Mouse (Mus musculus) heart, embryonic 14.5 days (tissue): Measurements from ENCODE around the gene 2410002F23Rik. TPM values are rescaled to one million over a fixed set of nuclear protein-coding genes. Genes with fewer than 3 reads are reported as not detected.

Experiments used
- ATAC-seq: fragments of 200-750 bp; cut with Nextera tagmentation; 2 replicates; pipeline ENCODE4 v1.8.0; 2017; ENCODE audit warnings: low read depth, moderate TSS enrichment; ENCODE audit not compliant: insufficient number of reproducible peaks, insufficient read depth, low FRiP score
- H3K27ac ChIP-seq, 2 experiments: fragments of 200-500 bp in 1 of 2; fragments of 300-500 bp in 1 of 2; sonication (generic) in 1 of 2; replicated peaks in 1 of 2; 2 replicates each; pipeline ENCODE4 v1.5.1; 2012 to 2014; ENCODE audit warnings: low read depth in 2 of 2, low read length in 2 of 2, control low read depth in 1 of 2, mild to moderate bottlenecking in 1 of 2, mixed read lengths in 1 of 2; ENCODE audit not compliant: control insufficient read depth in 1 of 2, insufficient read depth in 1 of 2
- H3K27me3 ChIP-seq: fragments of 300-500 bp; sonication (generic); 2 replicates; pipeline ENCODE4 v1.6.1; 2014; ENCODE audit warnings: mild to moderate bottlenecking, low read length, control low read depth; ENCODE audit not compliant: control insufficient read depth, insufficient read depth
- H3K36me3 ChIP-seq: fragments of 300-500 bp; sonication (generic); 2 replicates; pipeline ENCODE4 v1.6.1; 2014; ENCODE audit warnings: mild to moderate bottlenecking, control low read depth, low read length, mixed read lengths; ENCODE audit not compliant: control insufficient read depth, insufficient read depth
- H3K4me1 ChIP-seq, 2 experiments: fragments of 200-500 bp in 1 of 2; fragments of 300-500 bp in 1 of 2; sonication (generic) in 1 of 2; 2 replicates each; pipeline ENCODE4 v1.6.1; 2012 to 2014; ENCODE audit warnings: low read length in 2 of 2, control low read depth in 1 of 2, mixed read lengths in 1 of 2; ENCODE audit not compliant: control insufficient read depth in 2 of 2, insufficient read depth in 2 of 2
- H3K4me2 ChIP-seq: fragments of 300-500 bp; sonication (generic); 2 replicates; pipeline ENCODE4 v1.6.1; 2014; ENCODE audit warnings: mild to moderate bottlenecking, low read length
- H3K4me3 ChIP-seq, 2 experiments: fragments of 200-500 bp in 1 of 2; fragments of 300-500 bp in 1 of 2; sonication (generic) in 1 of 2; 2 replicates each; pipeline ENCODE4 v1.5.1; 2012 to 2014; ENCODE audit warnings: low read length in 2 of 2, mild to moderate bottlenecking in 2 of 2, control low read depth in 1 of 2, low read depth in 1 of 2, moderate library complexity in 1 of 2; ENCODE audit not compliant: control insufficient read depth in 1 of 2, insufficient read depth in 1 of 2
- H3K9ac ChIP-seq: fragments of 300-500 bp; sonication (generic); 2 replicates; pipeline ENCODE4 v1.6.1; 2014; ENCODE audit warnings: mild to moderate bottlenecking, low read length
- H3K9me3 ChIP-seq: fragments of 300-500 bp; sonication (generic); 2 replicates; pipeline ENCODE4 v1.6.1; 2016; ENCODE audit warnings: low read length, control low read depth; ENCODE audit not compliant: control insufficient read depth
- WGBS: fragments of 180-500 bp; shearing (Covaris S2); extraction: QIAGEN DNeasy Blood & Tissue Kit; methylation state at CpG from one replicate; pipeline ENCODE4 v1.1.7; 2014; 5-methylcytosine and 5-hydroxymethylcytosine counted together
- polyA plus RNA-seq: library from polyadenylated mRNA; unstranded; fragments of >200 nt; fragmentation: Nextera tagmentation; extraction: Ambion mirVana; gene quantifications from 2 replicates; pipeline ENCODE4 v1.2.1, GENCODE M21; 2014

Gene 2410002F23Rik
- polyA plus RNA-seq, 1 experiment from 2014 or later, result 62.7 TPM

GRCm38 (mm10) chr7:44262791-44263643, 16.5 kb downstream of the 2410002F23Rik start:
- Histone ChIP-seq H3K9me3 (no peaks in the 10 kb centered on the region), H3K4me2 (peak overlapping the region; percentile 33; the same call in 1 of the 2 replicates), H3K27me3 (peaks cover 26% of the 10 kb centered on the region), H3K4me3 (no peak overlapping the region), H3K36me3 (no peaks in the 10 kb centered on the region), H3K4me1 (peaks cover 0 to 4% of the 10 kb centered on the region in 2 experiments; a peak in 1 of 4 replicates), H3K27ac (no peak overlapping the region), H3K9ac (no peak overlapping the region)
- no peak for ATAC-seq
- WGBS, result 4% methylated on average over 34 of the region's 34 CpGs

GRCm38 (mm10) chr7:44268117-44268516, 21.6 kb downstream of the 2410002F23Rik start:
- H3K27me3 ChIP-seq, result peaks cover 25% of the 10 kb centered on the region
- no peaks in the 10 kb centered on the region for H3K36me3 ChIP-seq
- no peaks in the 10 kb centered on the region for H3K9me3 ChIP-seq
- H3K27ac ChIP-seq, result no peak overlapping the region
- WGBS, result 71% methylated on average over 11 of the region's 11 CpGs
- no peak overlapping the region for H3K4me3 ChIP-seq
- no peak overlapping the region for H3K4me2 ChIP-seq
- H3K4me1 ChIP-seq, result peaks cover 0 to 1% of the 10 kb centered on the region in 2 experiments; a peak in 1 of 4 replicates
- H3K9ac ChIP-seq, result no peak overlapping the region
- no peak for ATAC-seq

GRCm38 (mm10) chr7:44269397-44269796, 22.9 kb downstream of the 2410002F23Rik start:
- Histone ChIP-seq H3K4me2 (no peak overlapping the region), H3K4me1 (no peaks in the 10 kb centered on the region), H3K36me3 (no peaks in the 10 kb centered on the region), H3K27me3 (peaks cover 25% of the 10 kb centered on the region), H3K9me3 (no peaks in the 10 kb centered on the region), H3K4me3 (no peak overlapping the region), H3K9ac (no peak overlapping the region), H3K27ac (no peak overlapping the region)
- WGBS, result 78% methylated on average over 2 of the region's 2 CpGs
- ATAC-seq, result no peak

- Histone ChIP-seq H3K9ac (no peak overlapping the region), H3K27me3 (peaks cover 33% of the 10 kb centered on the region)
Observed at GRCm38 (mm10) chr7:44271309-44271708, 24.8 kb downstream of the 2410002F23Rik start.

GRCm38 (mm10) chr7:44272546-44272945, 26.0 kb downstream of the 2410002F23Rik start:
- Histone ChIP-seq H3K9me3 (no peaks in the 10 kb centered on the region), H3K4me1 (no peaks in the 10 kb centered on the region), H3K27ac (no peak overlapping the region), H3K4me2 (no peak overlapping the region), H3K4me3 (no peak overlapping the region), H3K36me3 (no peaks in the 10 kb centered on the region), H3K9ac (no peak overlapping the region), H3K27me3 (peaks cover 30% of the 10 kb centered on the region)
- WGBS, result 84% methylated on average over 7 of the region's 7 CpGs
- ATAC-seq, result no peak

More at GRCm38 (mm10) chr7:44271309-44271708, 24.8 kb downstream of the 2410002F23Rik start:
- Histone ChIP-seq H3K27ac (no peak overlapping the region), H3K4me3 (no peak overlapping the region), H3K4me2 (no peak overlapping the region), H3K9me3 (no peaks in the 10 kb centered on the region), H3K36me3 (no peaks in the 10 kb centered on the region), H3K4me1 (no peaks in the 10 kb centered on the region)
- WGBS, result 63% methylated on average over 2 of the region's 2 CpGs
- ATAC-seq, result no peak

- ATAC-seq, result no peak
- H3K9ac ChIP-seq, result no peak overlapping the region
- H3K4me2 ChIP-seq, result no peak overlapping the region
- H3K9me3 ChIP-seq, result no peaks in the 10 kb centered on the region
- WGBS, result 67% methylated on average over 7 of the region's 7 CpGs
- no peaks in the 10 kb centered on the region for H3K36me3 ChIP-seq
- no peak overlapping the region for H3K27ac ChIP-seq
- no peaks in the 10 kb centered on the region for H3K4me1 ChIP-seq
- H3K4me3 ChIP-seq, result no peak overlapping the region
- peaks cover 27% of the 10 kb centered on the region for H3K27me3 ChIP-seq
Observed at GRCm38 (mm10) chr7:44273446-44273845, 26.9 kb downstream of the 2410002F23Rik start.

- H3K9ac ChIP-seq, result no peak overlapping the region
- H3K36me3 ChIP-seq, result no peaks in the 10 kb centered on the region
- H3K9me3 ChIP-seq, result no peaks in the 10 kb centered on the region
- no peaks in the 10 kb centered on the region for H3K4me1 ChIP-seq
- no peak overlapping the region for H3K4me3 ChIP-seq
- H3K27ac ChIP-seq, result no peak overlapping the region
- ATAC-seq, result no peak
- H3K27me3 ChIP-seq, result peaks cover 27% of the 10 kb centered on the region
- H3K4me2 ChIP-seq, result no peak overlapping the region
- WGBS, result 20% methylated on average over 11 of the region's 11 CpGs
Observed at GRCm38 (mm10) chr7:44274096-44274495, 27.6 kb downstream of the 2410002F23Rik start.
